Mouse (Mus musculus) forebrain, embryonic 10.5 days (tissue): Measurements from ENCODE around the gene Dlgap1. TPM values are rescaled to one million over a fixed set of nuclear protein-coding genes. Genes with fewer than 3 reads are reported as not detected.

Experiments
- DNase-seq: peaks from one replicate; pipeline ENCODE4 v3.0.0-alpha.2; 2017; ENCODE audit warnings: low spot score; ENCODE audit errors: extremely low spot score
- H3K27ac ChIP-seq: fragments of 300-500 bp; sonication (generic); 2 replicates; pipeline ENCODE4 v1.5.1; 2016; ENCODE audit warnings: mild to moderate bottlenecking
- H3K27me3 ChIP-seq: fragments of 300-500 bp; sonication (generic); 2 replicates; pipeline ENCODE4 v1.6.1; 2016; ENCODE audit warnings: mild to moderate bottlenecking; ENCODE audit not compliant: poor library complexity, severe bottlenecking
- H3K36me3 ChIP-seq: fragments of 300-500 bp; sonication (generic); replicated peaks from 2 replicates; pipeline ENCODE4 v1.6.1; 2016; ENCODE audit warnings: mild to moderate bottlenecking, moderate library complexity
- H3K4me1 ChIP-seq: fragments of 300-500 bp; sonication (generic); 2 replicates; pipeline ENCODE4 v1.6.1; 2016
- H3K4me3 ChIP-seq: fragments of 300-500 bp; sonication (generic); 2 replicates; pipeline ENCODE4 v1.5.1; 2016; ENCODE audit warnings: mild to moderate bottlenecking, moderate library complexity
- H3K9me3 ChIP-seq: fragments of 300-500 bp; sonication (generic); 2 replicates; pipeline ENCODE4 v1.6.1; 2016; ENCODE audit warnings: mild to moderate bottlenecking, moderate library complexity
- WGBS: fragments of 180-500 bp; shearing (Covaris S2); methylation state at CpG from one replicate; pipeline ENCODE4 v1.1.7; 2016; 5-methylcytosine and 5-hydroxymethylcytosine counted together
- polyA plus RNA-seq: library from polyadenylated mRNA; unstranded; fragments of >200 nt; fragmentation: Nextera tagmentation; extraction: Ambion mirVana; gene quantifications from 2 replicates; pipeline ENCODE4 v1.2.1, GENCODE M21; 2016

The Dlgap1 gene
- polyA plus RNA-seq, 1 experiment from 2014 or later, result 0.82 TPM

GRCm38 (mm10) chr17:70626396-70626795 is 657.5 kb downstream of the Dlgap1 start:
- Histone ChIP-seq H3K4me3 (no peak overlapping the region), H3K27me3 (no peaks in the 10 kb centered on the region), H3K36me3 (no peaks in the 10 kb centered on the region), H3K27ac (no peak overlapping the region), H3K9me3 (no peaks in the 10 kb centered on the region), H3K4me1 (peaks cover 9% of the 10 kb centered on the region)
- no peak for DNase-seq
- whole genome bisulfite sequencing, result 90% methylated on average over 9 of the region's 9 CpGs

- Histone ChIP-seq H3K27me3 (no peaks in the 10 kb centered on the region), H3K4me3 (no peak overlapping the region), H3K9me3 (no peaks in the 10 kb centered on the region), H3K36me3 (no peaks in the 10 kb centered on the region), H3K27ac (no peak overlapping the region), H3K4me1 (peaks cover 9% of the 10 kb centered on the region)
- no peak for DNase-seq
- WGBS, result 84% methylated on average over 6 of the region's 6 CpGs
Measured at GRCm38 (mm10) chr17:70626925-70627324, 658.1 kb downstream of the Dlgap1 start.

- H3K9me3 ChIP-seq, result no peaks in the 10 kb centered on the region
- H3K27ac ChIP-seq, result peak overlapping the region; percentile 60; the same call in 1 of the 2 replicates
- DNase-seq, result no peak
- peaks cover 31% of the 10 kb centered on the region for H3K4me1 ChIP-seq
- WGBS, result 74% methylated on average over 6 of the region's 6 CpGs
- H3K36me3 ChIP-seq, result no peaks in the 10 kb centered on the region
- no peak overlapping the region for H3K4me3 ChIP-seq
- H3K27me3 ChIP-seq, result no peaks in the 10 kb centered on the region
Measured at GRCm38 (mm10) chr17:70629653-70630378, 660.9 kb downstream of the Dlgap1 start.

GRCm38 (mm10) chr17:70633181-70633944 is 664.5 kb downstream of the Dlgap1 start:
- Histone ChIP-seq H3K4me1 (peaks cover 34% of the 10 kb centered on the region), H3K36me3 (no peaks in the 10 kb centered on the region), H3K4me3 (no peak overlapping the region), H3K27me3 (no peaks in the 10 kb centered on the region), H3K9me3 (no peaks in the 10 kb centered on the region), H3K27ac (peak overlapping the region; percentile 77)
- peak; percentile 84 for DNase-seq
- 10% methylated on average over 9 of the region's 9 CpGs for WGBS

- H3K4me3 ChIP-seq, result no peak overlapping the region
- DNase-seq, result no peak
- H3K27me3 ChIP-seq, result no peaks in the 10 kb centered on the region
- H3K36me3 ChIP-seq, result no peaks in the 10 kb centered on the region
- peaks cover 7% of the 10 kb centered on the region; the same call in 1 of the 2 replicates for H3K9me3 ChIP-seq
- 86% methylated on average over 1 of the region's 1 CpGs for WGBS
- H3K27ac ChIP-seq, result no peak overlapping the region
- H3K4me1 ChIP-seq, result peaks cover 5% of the 10 kb centered on the region; the same call in 1 of the 2 replicates
Measured at GRCm38 (mm10) chr17:70643211-70643610, 674.3 kb downstream of the Dlgap1 start.

- peaks cover 5% of the 10 kb centered on the region; the same call in 1 of the 2 replicates for H3K4me1 ChIP-seq
- no peak for DNase-seq
Measured at GRCm38 (mm10) chr17:70646641-70647040, 677.8 kb downstream of the Dlgap1 start.

GRCm38 (mm10) chr17:70661382-70661781 is 692.5 kb downstream of the Dlgap1 start:
- H3K4me3 ChIP-seq, result no peak overlapping the region
- no peak for DNase-seq
- no peaks in the 10 kb centered on the region for H3K36me3 ChIP-seq
- no peaks in the 10 kb centered on the region for H3K27me3 ChIP-seq
- H3K4me1 ChIP-seq, result peaks cover 12% of the 10 kb centered on the region; the same call in 1 of the 2 replicates
- H3K27ac ChIP-seq, result no peak overlapping the region
- no peaks in the 10 kb centered on the region for H3K9me3 ChIP-seq
- WGBS, result 86% methylated on average over 3 of the region's 3 CpGs

More at GRCm38 (mm10) chr17:70646641-70647040, 677.8 kb downstream of the Dlgap1 start:
- Histone ChIP-seq H3K27ac (no peak overlapping the region), H3K9me3 (peaks cover 16% of the 10 kb centered on the region; the same call in 1 of the 2 replicates), H3K27me3 (no peaks in the 10 kb centered on the region), H3K36me3 (no peaks in the 10 kb centered on the region), H3K4me3 (no peak overlapping the region)
- whole genome bisulfite sequencing, result 55% methylated on average over 4 of the region's 4 CpGs

GRCm38 (mm10) chr17:70663992-70664391 is 695.1 kb downstream of the Dlgap1 start:
- Histone ChIP-seq H3K36me3 (no peaks in the 10 kb centered on the region), H3K27me3 (no peaks in the 10 kb centered on the region), H3K4me3 (no peak overlapping the region), H3K4me1 (peaks cover 12% of the 10 kb centered on the region; the same call in 1 of the 2 replicates), H3K27ac (no peak overlapping the region), H3K9me3 (no peaks in the 10 kb centered on the region)
- 89% methylated on average over 6 of the region's 6 CpGs for WGBS
- no peak for DNase-seq

- Histone ChIP-seq H3K36me3 (no peaks in the 10 kb centered on the region), H3K4me3 (no peak overlapping the region), H3K27me3 (no peaks in the 10 kb centered on the region), H3K4me1 (peaks cover 12% of the 10 kb centered on the region; the same call in 1 of the 2 replicates), H3K9me3 (no peaks in the 10 kb centered on the region), H3K27ac (no peak overlapping the region)
- DNase-seq, result no peak
Measured at GRCm38 (mm10) chr17:70664484-70665040, 695.7 kb downstream of the Dlgap1 start.

GRCm38 (mm10) chr17:70673985-70674384 is 705.1 kb downstream of the Dlgap1 start:
- H3K36me3 ChIP-seq, result no peaks in the 10 kb centered on the region
- WGBS, result 90% methylated on average over 13 of the region's 13 CpGs
- H3K27me3 ChIP-seq, result no peaks in the 10 kb centered on the region
- no peak for DNase-seq
- no peak overlapping the region for H3K27ac ChIP-seq
- H3K4me3 ChIP-seq, result no peak overlapping the region
- no peaks in the 10 kb centered on the region for H3K9me3 ChIP-seq
- peaks cover 6% of the 10 kb centered on the region for H3K4me1 ChIP-seq

- no peaks in the 10 kb centered on the region for H3K9me3 ChIP-seq
- H3K27me3 ChIP-seq, result no peaks in the 10 kb centered on the region
- no peak overlapping the region for H3K4me3 ChIP-seq
- H3K4me1 ChIP-seq, result peaks cover 6% of the 10 kb centered on the region
- peak overlapping the region; percentile 65; the same call in 1 of the 2 replicates for H3K27ac ChIP-seq
- whole genome bisulfite sequencing, result 39% methylated on average over 2 of the region's 2 CpGs
- no peak for DNase-seq
- no peaks in the 10 kb centered on the region for H3K36me3 ChIP-seq
Measured at GRCm38 (mm10) chr17:70676522-70676921, 707.6 kb downstream of the Dlgap1 start.

GRCm38 (mm10) chr17:70683561-70684167 is 714.8 kb downstream of the Dlgap1 start:
- H3K27me3 ChIP-seq, result no peaks in the 10 kb centered on the region
- no peak overlapping the region for H3K4me3 ChIP-seq
- peaks cover 12% of the 10 kb centered on the region for H3K4me1 ChIP-seq
- peak overlapping the region; percentile 73 for H3K27ac ChIP-seq
- no peaks in the 10 kb centered on the region for H3K36me3 ChIP-seq
- H3K9me3 ChIP-seq, result no peaks in the 10 kb centered on the region
- WGBS, result 15% methylated on average over 15 of the region's 15 CpGs
- DNase-seq, result peak; percentile 81
